Mouse (Mus musculus): ENCODE data around the gene Adamts17.

DNA sequence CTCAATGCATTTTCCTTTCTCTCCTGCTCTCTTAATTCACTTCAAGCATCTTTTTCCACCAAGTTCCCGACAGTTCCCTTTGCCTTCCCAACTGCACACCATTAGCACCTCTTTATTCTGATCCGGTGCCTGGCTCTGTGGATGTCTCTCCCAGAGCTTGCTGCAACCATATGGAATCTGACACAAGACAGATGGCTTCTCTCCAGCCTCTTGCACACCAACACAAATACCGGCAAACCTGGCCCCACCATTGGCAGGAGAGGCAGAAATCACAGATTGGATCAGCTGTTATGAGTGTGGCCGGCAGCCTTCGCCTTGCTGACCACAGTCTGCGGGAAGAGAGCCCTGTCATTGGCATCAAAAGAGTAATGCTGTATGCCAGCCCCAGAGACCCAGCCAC is 248.2 kb downstream of the Adamts17 start:
- TF ChIP-seq GATA1 (IDR thresholded peaks at IDR 0.05; ENCODE audit: borderline replicate concordance, low read length) (no peak), FLI1 (IDR thresholded peaks at IDR 0.05; ENCODE audit: low read length) (no peak)

All from megakaryocyte, embryonic 14.5 days (primary cell).